Mouse (Mus musculus) cerebellum, adult 2 months (tissue): Measurements from ENCODE around the gene Fam135a. TPM values are rescaled to one million over a fixed set of nuclear protein-coding genes. Genes with fewer than 3 reads are reported as not detected.

Experiments
- DNase-seq, 2 experiments: peaks; one replicate each; pipeline ENCODE4 v3.0.0; 2021
- H3K27ac ChIP-seq: fragments of 200-500 bp; 2 replicates; pipeline ENCODE4 v1.5.1; 2012; ENCODE audit warnings: low read length, control low read depth, inconsistent platforms; ENCODE audit not compliant: insufficient read depth
- H3K27me3 ChIP-seq: fragments of 200-500 bp; 2 replicates; pipeline ENCODE4 v1.6.1; 2012; ENCODE audit warnings: inconsistent platforms, mild to moderate bottlenecking, low read length, moderate library complexity; ENCODE audit not compliant: control insufficient read depth, insufficient read depth
- H3K4me1 ChIP-seq: fragments of 200-500 bp; 2 replicates; pipeline ENCODE4 v1.6.1; 2011; ENCODE audit warnings: low read length; ENCODE audit not compliant: control insufficient read depth, insufficient read depth
- H3K4me3 ChIP-seq: fragments of 200-500 bp; replicated peaks from 2 replicates; pipeline ENCODE3; 2011; ENCODE audit warnings: mild to moderate bottlenecking, low read depth, low read length, control low read depth; ENCODE audit not compliant: insufficient read depth
- CTCF ChIP-seq: fragments of 200-500 bp; IDR thresholded peaks from 2 replicates; pipeline ENCODE4 v1.5.1; 2011; ENCODE audit warnings: low read depth, mild to moderate bottlenecking, control low read depth, low read length, moderate library complexity, borderline replicate concordance; ENCODE audit not compliant: insufficient read depth
- POLR2A ChIP-seq: fragments of 200-500 bp; IDR thresholded peaks from 2 replicates; pipeline ENCODE4 v1.6.1; 2011; ENCODE audit warnings: low read length, control low read depth, borderline replicate concordance; ENCODE audit not compliant: insufficient read depth
- WGBS: fragments of 180-500 bp; shearing (Covaris S2); methylation state at CpG from one replicate; pipeline ENCODE4 v1.1.7; 2018; 5-methylcytosine and 5-hydroxymethylcytosine counted together
- polyA plus RNA-seq: library from polyadenylated mRNA; depleted of rRNA; stranded (reverse); fragments of >200 nt; gene quantifications from 2 replicates; pipeline ENCODE4 v1.2.3, GENCODE M21; 2012; rRNA removed

The Fam135a gene
- polyA plus RNA-seq, 1 experiment = 38.6 TPM

DNA sequence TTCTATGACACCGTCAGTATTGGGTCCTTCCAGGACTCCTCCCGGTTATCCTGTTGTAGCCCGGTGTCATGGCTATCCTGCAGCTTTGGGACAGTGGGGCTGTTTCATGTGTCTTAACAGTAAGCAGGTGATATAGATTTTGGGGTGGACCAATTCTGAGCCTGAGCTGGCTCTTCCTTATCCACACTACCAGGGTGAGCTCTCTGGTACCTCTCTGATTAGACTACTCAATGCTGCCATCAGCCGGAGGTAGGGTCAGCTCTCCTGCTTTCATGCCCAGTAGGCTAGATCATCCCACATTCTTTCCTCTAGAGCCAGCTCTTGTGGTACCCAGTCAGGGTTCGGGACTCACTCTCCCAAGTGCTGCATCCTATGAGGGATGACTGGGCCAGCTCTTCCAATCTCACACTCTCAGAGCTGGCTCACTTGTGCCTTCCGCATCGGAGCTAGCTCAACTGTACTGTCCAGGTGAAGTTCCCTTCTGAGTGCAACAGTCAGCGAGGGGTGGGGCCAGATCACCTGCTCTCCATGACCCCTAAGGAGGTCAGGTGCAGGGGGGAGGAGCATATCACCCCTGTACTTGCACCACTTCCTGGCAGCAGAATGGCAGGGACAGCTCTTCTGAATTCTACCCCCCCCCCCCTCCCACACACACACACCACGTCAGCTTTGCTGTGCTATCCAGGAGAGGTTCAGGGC, 132.0 kb downstream of the Fam135a start:
- Histone ChIP-seq H3K4me1 (no peaks in the 10 kb centered on the region), H3K4me3 (no peak overlapping the region), H3K27me3 (no peaks in the 10 kb centered on the region), H3K27ac (no peak overlapping the region)
- TF ChIP-seq CTCF (no peak), POLR2A (no peak)
- no peak for DNase-seq
- 89% methylated on average over 9 of the region's 9 CpGs for WGBS

DNA sequence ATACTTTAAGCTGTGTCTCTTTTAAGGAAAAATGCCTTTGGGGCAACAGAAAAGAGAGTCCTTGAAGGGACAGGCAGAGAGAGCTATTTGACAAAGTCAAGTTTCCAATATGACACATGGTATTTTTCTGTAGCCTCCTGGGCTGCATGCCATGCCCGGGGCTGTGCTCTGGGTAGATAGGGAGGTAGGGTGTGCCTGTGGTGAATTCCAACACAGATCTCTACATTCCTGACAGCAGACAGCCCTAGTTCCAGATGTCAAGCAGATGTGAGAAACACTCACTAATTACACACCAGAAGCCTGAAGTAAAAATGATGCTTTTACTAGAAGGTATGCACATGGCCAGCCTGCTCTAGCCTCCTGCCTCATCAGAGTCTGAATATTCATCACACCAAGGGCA, 133.9 kb downstream of the Fam135a start:
- DNase-seq = no peak
- TF ChIP-seq CTCF = no peak
- TF ChIP-seq POLR2A = no peak
- WGBS = 54% methylated on average over 1 of the region's 1 CpGs

More for the DNA sequence above, 133.9 kb downstream of the Fam135a start:
- no peak overlapping the region for H3K4me3 ChIP-seq
- no peaks in the 10 kb centered on the region for H3K4me1 ChIP-seq
- no peaks in the 10 kb centered on the region for H3K27me3 ChIP-seq
- H3K27ac ChIP-seq = no peak overlapping the region

Other genes with a start within 250 kb of the Fam135a start
- 132 and 148 TPM in 2 replicates for gene Smap1, start 178.0 kb downstream of the Fam135a start, polyA plus RNA-seq
- gene Sdhaf4, start 94.7 kb downstream of the Fam135a start, polyA plus RNA-seq = 67.5 and 67.8 TPM in 2 replicates
- 0.79 and 0.87 TPM in 2 replicates for gene Col9a1, start 77.3 kb upstream of the Fam135a start, polyA plus RNA-seq